Mouse (Mus musculus): ENCODE data around the gene Wdfy1. TPM values are rescaled to one million over a fixed set of nuclear protein-coding genes. Genes with fewer than 3 reads are reported as not detected.

Wdfy1 gene
- total and polyA plus RNA-seq, 3 experiments, result 30.7 to 76.7 (median 57.1) TPM

DNA sequence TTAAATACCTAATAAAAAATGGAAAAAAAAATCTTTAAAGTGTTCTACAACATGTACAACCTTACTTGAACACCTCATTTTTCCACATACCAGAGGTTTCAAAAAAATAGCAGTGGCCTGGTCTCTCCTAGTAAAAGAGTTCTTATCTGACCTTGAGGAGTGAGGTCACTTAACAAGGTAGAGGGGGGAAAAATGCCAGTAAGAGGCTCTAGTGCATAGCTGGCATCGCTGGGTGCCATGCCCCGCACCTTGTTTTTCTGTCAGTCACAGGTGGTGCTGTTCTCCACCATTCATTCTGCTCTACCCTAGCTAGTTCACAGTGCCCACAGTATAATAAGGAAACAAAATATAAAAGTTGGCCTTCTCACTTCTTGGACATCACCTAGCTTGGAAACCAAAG is 121.0 kb downstream of the Wdfy1 start:
- Histone ChIP-seq H3K9me3 (replicated peaks) (no peaks in the 10 kb centered on the region), H3K27me3 (ENCODE audit: insufficient read depth, low read length) (peaks cover 3% of the 10 kb centered on the region; the same call in 1 of the 2 replicates), H3K4me1 (ENCODE audit: insufficient read depth, low read depth, low read length) (no peaks in the 10 kb centered on the region), H3K36me3 (replicated peaks) (no peaks in the 10 kb centered on the region), H3K4me3 (ENCODE audit: low read depth, low read length) (no peak overlapping the region)
- ATAC-seq (ENCODE audit: extremely low read depth, insufficient number of reproducible peaks, low FRiP score, poor library complexity, severe bottlenecking), result no peak
- DNase-seq (ENCODE audit: low spot score), result no peak
- TF ChIP-seq GATA1 (IDR thresholded peaks at IDR 0.05; ENCODE audit: borderline replicate concordance, low read length) (no peak), GATA2 (IDR thresholded peaks at IDR 0.05; ENCODE audit: borderline replicate concordance, low read depth, low read length) (no peak), CTCF (IDR thresholded peaks at IDR 0.05; ENCODE audit: low read depth, low read length) (no peak), TAL1 (conservative IDR thresholded peaks at IDR 0.05; ENCODE audit: low read depth, low read length) (no peak), POLR2AphosphoS5 (IDR thresholded peaks at IDR 0.05; ENCODE audit: insufficient replicate concordance, low read depth, low read length) (no peak)

Other genes starting within 250 kb of the Wdfy1 start
- gene Ap1s3, start 104.2 kb downstream of the Wdfy1 start, total RNA-seq (2014; fragmentation: Nextera tagmentation), result 15.5 and 18.0 TPM in 2 replicates
- gene Ap1s3, start 104.2 kb downstream of the Wdfy1 start, total RNA-seq (2017), result 4.8 and 4.9 TPM in 2 replicates
- 5.9 and 6.1 TPM in 2 replicates for gene Ap1s3, start 104.2 kb downstream of the Wdfy1 start, polyA plus RNA-seq (2012)
- 34.1 and 38.3 TPM in 2 replicates for gene Mrpl44, start 125 bp downstream of the Wdfy1 start, total RNA-seq (2014; fragmentation: Nextera tagmentation)
- 74.1 and 83.5 TPM in 2 replicates for gene Mrpl44, start 125 bp downstream of the Wdfy1 start, total RNA-seq (2017)
- gene Mrpl44, start 125 bp downstream of the Wdfy1 start, polyA plus RNA-seq (2012), result 52.6 and 53.1 TPM in 2 replicates
- not detected in 2 replicates for gene Serpine2, start 85.0 kb upstream of the Wdfy1 start, total RNA-seq (2014; fragmentation: Nextera tagmentation)
- gene Serpine2, start 85.0 kb upstream of the Wdfy1 start, total RNA-seq (2017), result 0.35 and 0.44 TPM in 2 replicates
- gene Serpine2, start 85.0 kb upstream of the Wdfy1 start, polyA plus RNA-seq (2012), result not detected in 2 replicates